Mouse (Mus musculus) testis, adult 2 months (tissue): ENCODE measurements around the gene Casc3.

ENCODE experiments used
- CTCF ChIP-seq: fragments of 200-500 bp; IDR thresholded peaks from 2 replicates; pipeline ENCODE4 v1.5.1; 2012; ENCODE audit warnings: low read depth, mild to moderate bottlenecking, inconsistent platforms, low read length, moderate library complexity; ENCODE audit not compliant: control insufficient read depth, insufficient read depth, insufficient replicate concordance
- POLR2A ChIP-seq: fragments of 200-500 bp; IDR thresholded peaks from 2 replicates; pipeline ENCODE4 v1.6.1; 2012; ENCODE audit warnings: low read depth, mild to moderate bottlenecking, inconsistent platforms, low read length, moderate library complexity; ENCODE audit not compliant: control insufficient read depth

DNA sequence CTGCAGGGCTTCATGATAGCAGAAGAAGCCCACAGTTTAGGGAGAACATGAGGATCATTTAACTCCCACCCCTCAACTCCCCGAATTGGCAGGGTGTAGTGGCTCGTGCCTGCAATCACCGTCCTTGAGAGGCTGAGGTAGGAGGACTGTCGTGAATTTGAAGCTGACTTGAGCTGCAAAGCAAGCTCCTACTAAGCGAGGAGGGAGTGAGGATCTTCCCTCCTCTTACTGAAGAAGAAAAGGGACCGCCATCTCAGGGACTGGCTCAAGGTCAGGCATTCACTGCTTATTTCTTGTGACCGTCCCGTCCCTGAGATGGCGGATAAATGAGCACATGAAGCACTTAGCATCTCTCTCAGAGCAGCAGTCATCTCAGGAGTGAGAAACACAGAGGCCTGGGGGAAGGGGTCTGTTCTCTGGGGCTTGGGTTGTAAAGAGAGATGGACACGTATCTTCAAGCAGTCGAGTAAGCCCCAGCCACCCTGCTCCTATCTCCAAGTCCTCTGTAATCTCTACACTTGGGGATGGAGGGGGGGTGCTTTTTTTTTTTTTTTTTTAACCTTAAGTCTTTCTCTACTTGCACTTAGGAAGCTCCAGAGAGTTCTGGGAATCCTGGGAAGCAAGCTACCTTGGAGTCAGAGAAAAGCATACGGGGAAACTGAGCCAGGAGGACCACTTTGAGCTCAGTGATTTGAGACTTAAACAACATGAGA lies 28.5 kb upstream of the Casc3 start:
- TF ChIP-seq CTCF (no peak), POLR2A (no peak)
